Mouse (Mus musculus) spleen, adult 2 months (tissue): ENCODE results near the gene Spata2.

Source experiments
- CTCF ChIP-seq: fragments of 200-500 bp; IDR thresholded peaks from 2 replicates; pipeline ENCODE4 v1.5.1; 2011; ENCODE audit warnings: mild to moderate bottlenecking, inconsistent platforms; ENCODE audit not compliant: insufficient read depth, insufficient read length, insufficient replicate concordance; ENCODE audit errors: extremely low read depth
- POLR2A ChIP-seq: fragments of 200-500 bp; IDR thresholded peaks from 2 replicates; pipeline ENCODE4 v1.6.1; 2011; ENCODE audit warnings: low read depth, low read length, inconsistent platforms

- TF ChIP-seq POLR2A (no peak), CTCF (no peak)
Observed at GRCm38 (mm10) chr2:167447629-167448028, 45.1 kb downstream of the Spata2 start.
